Mouse (Mus musculus) forebrain, embryonic 11.5 days (tissue): ENCODE data around the gene Emilin2. TPM values are rescaled to one million over a fixed set of nuclear protein-coding genes. Genes with fewer than 3 reads are reported as not detected.

Experiments used
- ATAC-seq: fragments of 200-750 bp; cut with Nextera tagmentation; replicated peaks from 2 replicates; pipeline ENCODE4 v1.8.0; 2017; ENCODE audit warnings: moderate TSS enrichment; ENCODE audit not compliant: low FRiP score
- DNase-seq: peaks from one replicate; pipeline ENCODE4 v3.0.0-alpha.2; 2017; ENCODE audit warnings: low spot score
- H3K27ac ChIP-seq: fragments of 300-500 bp; sonication (generic); 2 replicates; pipeline ENCODE4 v1.5.1; 2014; ENCODE audit warnings: low read depth, low read length
- H3K27me3 ChIP-seq: fragments of 300-500 bp; sonication (generic); 2 replicates; pipeline ENCODE4 v1.6.1; 2014; ENCODE audit warnings: mild to moderate bottlenecking, low read length, mixed read lengths; ENCODE audit not compliant: control insufficient read depth, insufficient read depth
- H3K36me3 ChIP-seq: fragments of 300-500 bp; sonication (generic); 2 replicates; pipeline ENCODE4 v1.6.1; 2014; ENCODE audit warnings: mild to moderate bottlenecking, low read length, moderate library complexity, mixed read lengths; ENCODE audit not compliant: control insufficient read depth, insufficient read depth
- H3K4me1 ChIP-seq: fragments of 300-500 bp; sonication (generic); replicated peaks from 2 replicates; pipeline ENCODE4 v1.6.1; 2014; ENCODE audit warnings: low read length, mixed read lengths; ENCODE audit not compliant: control insufficient read depth, insufficient read depth
- H3K4me2 ChIP-seq: fragments of 300-500 bp; sonication (generic); 2 replicates; pipeline ENCODE4 v1.6.1; 2014; ENCODE audit warnings: low read depth, mild to moderate bottlenecking, low read length, moderate library complexity, mixed read lengths; ENCODE audit not compliant: severe bottlenecking
- H3K4me3 ChIP-seq: fragments of 300-500 bp; sonication (generic); 2 replicates; pipeline ENCODE4 v1.5.1; 2014; ENCODE audit warnings: low read depth, low read length
- H3K9ac ChIP-seq: fragments of 300-500 bp; sonication (generic); 2 replicates; pipeline ENCODE4 v1.6.1; 2014; ENCODE audit warnings: low read length
- H3K9me3 ChIP-seq: fragments of 300-500 bp; sonication (generic); 2 replicates; pipeline ENCODE4 v1.6.1; 2016; ENCODE audit warnings: low read length, mixed read lengths; ENCODE audit not compliant: control insufficient read depth
- whole genome bisulfite sequencing: fragments of 180-500 bp; shearing (Covaris S2); extraction: QIAGEN DNeasy Blood & Tissue Kit; methylation state at CpG from one replicate; pipeline ENCODE4 v1.1.7; 2014; 5-methylcytosine and 5-hydroxymethylcytosine counted together
- polyA plus RNA-seq: library from polyadenylated mRNA; unstranded; fragments of >200 nt; fragmentation: Nextera tagmentation; extraction: Ambion mirVana; gene quantifications from 2 replicates; pipeline ENCODE4 v1.2.1, GENCODE M21; 2014

Emilin2 gene
- polyA plus RNA-seq, 1 experiment from 2014 or later: 10.3 TPM

DNA sequence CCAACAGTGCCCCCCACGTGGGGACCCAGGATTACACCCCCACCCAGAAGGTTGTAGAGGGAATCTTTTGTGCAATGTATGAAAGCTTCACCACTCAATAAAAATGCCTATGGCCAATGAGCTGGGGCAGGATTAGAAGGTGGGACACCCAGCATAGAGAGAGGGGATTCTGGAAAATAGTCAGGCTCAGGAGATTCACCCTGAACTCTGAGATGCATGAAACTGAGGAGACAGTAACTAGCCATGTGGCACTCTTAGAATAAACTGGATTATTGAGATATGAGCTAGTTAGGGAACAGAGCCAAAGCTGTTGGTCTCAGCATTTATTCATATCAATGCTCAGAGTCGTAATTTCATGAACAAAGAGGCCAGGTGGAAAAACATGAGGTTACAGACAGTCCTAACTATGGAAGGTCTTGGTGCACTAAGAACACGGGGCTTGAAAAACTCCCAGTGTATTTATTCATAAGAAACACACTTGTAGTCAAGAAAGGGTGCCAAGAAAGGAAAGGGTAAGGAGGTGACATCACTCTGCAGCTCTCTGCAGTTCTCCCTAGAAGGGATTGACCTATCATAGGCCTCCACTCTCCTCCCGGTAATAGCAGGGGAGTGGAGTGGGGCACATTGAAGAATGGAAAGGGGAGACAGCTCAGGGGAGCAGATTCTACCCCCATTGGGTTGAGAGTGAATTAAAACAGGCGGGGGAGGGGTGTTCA is 46.3 kb downstream of the Emilin2 start:
- H3K27ac ChIP-seq: no peak overlapping the region
- no peak for DNase-seq
- no peaks in the 10 kb centered on the region for H3K27me3 ChIP-seq
- H3K9ac ChIP-seq: no peak overlapping the region
- 78% methylated on average over 5 of the region's 5 CpGs for WGBS
- ATAC-seq: no peak
- no peaks in the 10 kb centered on the region for H3K4me1 ChIP-seq
- H3K4me2 ChIP-seq: no peak overlapping the region
- H3K36me3 ChIP-seq: no peaks in the 10 kb centered on the region
- no peaks in the 10 kb centered on the region for H3K9me3 ChIP-seq
- H3K4me3 ChIP-seq: no peak overlapping the region

DNA sequence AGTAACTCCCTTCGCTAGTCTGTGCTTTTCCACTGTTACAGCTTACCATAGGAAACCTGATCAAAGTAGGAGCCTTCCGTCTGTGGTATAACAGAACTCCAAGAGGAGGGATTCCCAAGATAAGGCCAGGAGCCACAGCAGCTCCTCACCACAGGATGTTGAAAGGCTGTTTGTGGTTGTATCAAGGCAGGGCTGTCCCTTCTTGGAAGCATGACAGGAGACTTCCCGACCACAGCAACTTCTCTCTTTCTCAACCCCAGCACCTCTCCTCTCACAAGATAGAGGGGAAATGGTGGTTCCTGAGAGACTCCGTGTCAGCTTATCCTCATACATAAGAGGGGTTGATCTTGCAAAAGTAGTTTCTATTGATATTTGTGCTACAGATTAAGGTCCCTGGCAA is 47.0 kb downstream of the Emilin2 start:
- H3K27me3 ChIP-seq: no peaks in the 10 kb centered on the region
- H3K4me3 ChIP-seq: no peak overlapping the region
- H3K9me3 ChIP-seq: no peaks in the 10 kb centered on the region
- ATAC-seq: no peak
- 84% methylated on average over 4 of the region's 4 CpGs for WGBS
- no peak for DNase-seq
- no peak overlapping the region for H3K27ac ChIP-seq
- H3K9ac ChIP-seq: no peak overlapping the region
- H3K4me2 ChIP-seq: no peak overlapping the region
- H3K4me1 ChIP-seq: no peaks in the 10 kb centered on the region
- no peaks in the 10 kb centered on the region for H3K36me3 ChIP-seq

DNA sequence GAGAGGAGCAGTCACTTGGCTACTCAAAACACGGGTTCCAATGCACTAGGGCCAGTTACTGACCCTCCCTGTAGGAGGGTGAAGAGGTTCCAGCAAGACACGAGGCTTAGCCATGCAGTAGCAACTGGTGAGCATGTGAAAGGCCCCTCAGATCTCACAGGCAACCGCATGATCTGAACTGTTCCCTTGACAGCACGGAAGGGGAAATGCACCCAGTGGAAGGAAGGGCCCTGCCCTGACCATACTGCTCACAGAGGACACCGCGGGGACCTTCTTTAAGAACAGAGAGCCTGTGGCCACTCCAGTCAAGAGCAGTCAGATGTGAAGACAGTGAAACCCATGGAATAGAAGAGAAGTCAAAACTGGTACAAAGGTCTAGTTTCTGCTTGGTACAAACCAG is 48.6 kb downstream of the Emilin2 start:
- Histone ChIP-seq H3K36me3 (no peaks in the 10 kb centered on the region), H3K4me2 (no peak overlapping the region), H3K27ac (no peak overlapping the region), H3K9ac (no peak overlapping the region), H3K4me1 (no peaks in the 10 kb centered on the region), H3K4me3 (no peak overlapping the region), H3K9me3 (no peaks in the 10 kb centered on the region), H3K27me3 (no peaks in the 10 kb centered on the region)
- no peak for DNase-seq
- ATAC-seq: no peak
- 87% methylated on average over 6 of the region's 6 CpGs for WGBS

DNA sequence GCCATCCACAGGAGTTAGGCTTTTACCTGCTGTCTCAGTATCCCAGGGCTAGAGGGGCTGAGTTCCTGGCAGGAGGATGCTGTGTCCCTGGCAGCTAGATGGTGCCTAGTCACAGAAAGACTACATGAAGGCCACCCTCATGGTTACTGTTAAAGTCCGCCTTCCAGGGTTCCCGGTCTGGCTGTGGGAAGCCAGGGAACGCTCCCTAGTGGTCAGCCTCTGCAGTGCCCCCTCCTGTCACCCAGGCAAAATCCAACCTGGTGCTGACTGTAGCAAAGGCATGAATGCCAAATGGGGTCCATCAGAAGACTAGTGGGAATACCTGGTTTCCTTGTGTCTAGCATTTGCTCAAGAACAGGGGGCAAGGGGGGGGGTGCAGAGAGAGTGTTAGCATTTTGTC is 51.1 kb downstream of the Emilin2 start:
- Histone ChIP-seq H3K27me3 (no peaks in the 10 kb centered on the region), H3K4me1 (no peaks in the 10 kb centered on the region), H3K36me3 (no peaks in the 10 kb centered on the region), H3K4me3 (no peak overlapping the region), H3K4me2 (no peak overlapping the region), H3K9me3 (no peaks in the 10 kb centered on the region), H3K27ac (no peak overlapping the region), H3K9ac (no peak overlapping the region)
- 41% methylated on average over 3 of the region's 3 CpGs for WGBS
- no peak for DNase-seq
- no peak for ATAC-seq

DNA sequence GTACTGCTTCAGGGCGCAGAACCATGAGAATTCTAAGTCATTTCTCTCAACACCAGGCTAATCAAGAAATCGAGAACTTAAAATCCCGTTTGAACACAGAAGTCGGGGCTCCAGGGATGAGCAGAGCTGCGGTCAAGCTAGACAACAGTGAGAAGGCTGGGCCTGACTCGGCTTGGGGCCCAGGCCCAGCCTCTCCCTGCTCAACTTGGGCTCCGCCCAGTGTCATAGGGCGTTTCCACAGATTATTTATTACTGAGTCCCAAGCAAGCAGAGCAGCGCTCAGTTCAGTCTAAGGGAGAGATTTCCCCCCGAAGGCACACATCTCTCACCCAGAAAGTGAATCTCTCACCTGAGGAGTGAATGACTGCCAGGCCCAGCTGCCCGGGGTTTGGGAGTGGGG is 52.1 kb downstream of the Emilin2 start:
- Histone ChIP-seq H3K4me3 (no peak overlapping the region), H3K9ac (no peak overlapping the region), H3K9me3 (no peaks in the 10 kb centered on the region), H3K4me1 (no peaks in the 10 kb centered on the region), H3K4me2 (no peak overlapping the region), H3K36me3 (no peaks in the 10 kb centered on the region), H3K27ac (no peak overlapping the region), H3K27me3 (no peaks in the 10 kb centered on the region)
- 84% methylated on average over 11 of the region's 11 CpGs for WGBS
- no peak for DNase-seq
- no peak for ATAC-seq

DNA sequence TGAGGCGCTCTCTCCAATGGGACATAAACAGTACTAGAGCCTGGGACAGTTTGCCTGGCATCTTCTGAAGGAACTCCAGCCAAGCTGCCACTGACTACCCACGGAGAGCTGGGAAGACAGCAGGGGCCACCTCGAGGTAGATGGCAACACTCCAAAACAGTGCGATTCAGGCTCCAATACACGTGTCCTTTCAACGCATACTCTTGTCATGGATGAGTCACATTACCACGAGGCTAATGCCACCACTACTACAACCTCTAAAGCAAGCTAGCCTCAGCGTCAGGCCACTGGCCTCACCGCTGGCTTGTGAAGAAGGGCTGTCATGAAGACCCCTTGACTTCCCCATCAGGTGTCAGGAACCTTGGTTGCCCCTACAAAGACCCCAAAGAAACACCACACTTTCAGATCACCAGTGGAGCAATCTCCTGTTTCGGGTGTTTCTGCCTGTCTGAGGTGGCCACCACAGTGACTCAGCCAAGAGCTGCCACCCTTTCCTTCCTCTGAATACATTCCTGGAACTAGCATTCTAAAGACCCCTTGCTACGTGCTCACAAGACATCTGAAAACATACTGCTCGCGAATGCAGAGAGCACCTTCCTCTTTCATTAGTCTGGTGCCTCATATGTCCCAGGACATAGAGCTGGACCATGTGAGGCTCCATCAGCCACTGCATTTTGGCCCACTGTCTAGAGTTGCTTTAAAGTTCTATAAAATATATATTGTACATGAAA is 54.8 kb downstream of the Emilin2 start:
- no peak for ATAC-seq
- Histone ChIP-seq H3K4me1 (no peaks in the 10 kb centered on the region), H3K9me3 (no peaks in the 10 kb centered on the region), H3K4me3 (no peak overlapping the region), H3K27me3 (no peaks in the 10 kb centered on the region), H3K27ac (no peak overlapping the region), H3K36me3 (no peaks in the 10 kb centered on the region), H3K9ac (no peak overlapping the region), H3K4me2 (no peak overlapping the region)
- 94% methylated on average over 13 of the region's 13 CpGs for WGBS
- DNase-seq: no peak

DNA sequence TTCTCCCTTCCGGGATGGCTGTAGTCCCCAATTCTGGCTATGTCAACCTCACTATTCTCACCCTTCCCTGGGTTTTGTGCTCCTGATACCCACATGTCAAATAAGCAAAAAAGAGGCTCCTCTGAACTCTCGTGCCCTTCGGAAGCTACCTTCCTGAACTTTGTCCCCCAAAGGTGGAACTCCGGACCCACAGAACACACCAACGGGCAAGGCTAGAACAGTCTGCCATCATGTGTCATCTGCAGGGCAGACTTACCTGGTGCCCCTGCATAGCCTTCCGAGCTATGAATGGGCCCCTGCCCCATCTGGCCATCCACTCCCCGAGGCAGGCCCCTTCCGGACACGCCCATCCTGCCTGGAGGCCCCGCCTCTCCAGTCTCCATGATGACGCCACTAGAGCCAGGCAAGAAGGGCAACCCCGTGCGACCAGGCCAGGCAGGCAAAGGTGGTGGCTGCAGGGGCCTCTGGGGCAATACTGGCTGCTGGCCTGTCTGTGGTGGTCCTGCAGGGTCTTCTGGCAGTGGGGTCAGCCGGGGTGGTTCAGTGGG is 55.6 kb downstream of the Emilin2 start:
- Histone ChIP-seq H3K27me3 (no peaks in the 10 kb centered on the region), H3K36me3 (no peaks in the 10 kb centered on the region), H3K4me2 (no peak overlapping the region), H3K9me3 (no peaks in the 10 kb centered on the region), H3K9ac (no peak overlapping the region), H3K27ac (no peak overlapping the region), H3K4me1 (0 out of 2 replicates have a peak, but pooled peaks cover 2% of the 10 kb centered on the region), H3K4me3 (no peak overlapping the region)
- ATAC-seq (no peak), DNase-seq (no peak)
- 86% methylated on average over 14 of the region's 14 CpGs for WGBS

DNA sequence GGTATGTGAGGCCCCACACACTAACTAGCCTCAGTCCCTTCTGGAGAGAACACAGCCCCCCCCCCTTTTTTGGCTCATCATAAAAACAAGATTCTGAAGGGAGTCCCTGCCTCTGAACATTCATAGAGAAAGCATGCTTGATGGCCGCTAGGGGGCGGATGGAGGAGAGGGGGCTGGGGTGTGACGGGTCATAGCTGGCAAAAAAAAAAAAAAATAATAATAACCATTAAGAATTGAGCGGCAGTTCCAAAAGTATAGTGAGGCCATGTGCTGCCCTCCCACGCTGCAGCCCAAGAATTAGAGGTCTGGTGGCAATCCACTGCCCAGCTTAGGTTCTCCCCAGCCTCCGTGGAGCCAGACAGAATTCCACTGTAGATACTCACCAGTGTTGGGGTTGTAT is 57.0 kb downstream of the Emilin2 start:
- WGBS: 63% methylated on average over 6 of the region's 6 CpGs

More for the DNA sequence above, 57.0 kb downstream of the Emilin2 start:
- H3K9ac ChIP-seq: no peak overlapping the region
- DNase-seq: no peak
- 0 out of 2 replicates have a peak, but pooled peaks cover 2% of the 10 kb centered on the region for H3K4me1 ChIP-seq
- H3K36me3 ChIP-seq: no peaks in the 10 kb centered on the region
- no peak for ATAC-seq
- no peak overlapping the region for H3K4me2 ChIP-seq
- H3K27me3 ChIP-seq: no peaks in the 10 kb centered on the region
- no peak overlapping the region for H3K27ac ChIP-seq
- no peak overlapping the region for H3K4me3 ChIP-seq
- no peaks in the 10 kb centered on the region for H3K9me3 ChIP-seq
